Mouse (Mus musculus) lung, postnatal 14 days (tissue): ENCODE data around the gene Slc24a4.

ENCODE experiments used
- DNase-seq: peaks from one replicate; pipeline ENCODE4 v3.0.0; 2021

Slc24a4 gene

DNA sequence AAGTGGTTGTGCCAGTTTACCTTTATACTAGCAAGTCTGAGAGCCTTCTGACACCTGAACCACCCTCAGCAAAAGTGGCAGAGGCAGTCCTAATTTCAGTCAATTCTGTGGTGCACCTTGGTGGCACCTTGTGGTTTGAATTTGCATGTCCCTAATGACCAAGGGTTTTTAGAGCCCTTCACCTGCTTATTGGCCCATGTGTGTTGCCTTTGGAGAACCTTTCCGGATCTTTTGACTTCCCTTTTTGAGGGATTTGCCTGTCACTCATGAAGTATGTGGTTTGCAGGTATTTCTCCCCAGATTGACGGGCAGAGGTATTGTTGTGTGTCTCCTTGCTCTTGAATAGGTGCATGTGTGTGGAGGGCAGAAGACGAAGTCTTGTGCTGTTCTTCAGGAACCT lies 181.7 kb downstream of the Slc24a4 start:
- no peak for DNase-seq

DNA sequence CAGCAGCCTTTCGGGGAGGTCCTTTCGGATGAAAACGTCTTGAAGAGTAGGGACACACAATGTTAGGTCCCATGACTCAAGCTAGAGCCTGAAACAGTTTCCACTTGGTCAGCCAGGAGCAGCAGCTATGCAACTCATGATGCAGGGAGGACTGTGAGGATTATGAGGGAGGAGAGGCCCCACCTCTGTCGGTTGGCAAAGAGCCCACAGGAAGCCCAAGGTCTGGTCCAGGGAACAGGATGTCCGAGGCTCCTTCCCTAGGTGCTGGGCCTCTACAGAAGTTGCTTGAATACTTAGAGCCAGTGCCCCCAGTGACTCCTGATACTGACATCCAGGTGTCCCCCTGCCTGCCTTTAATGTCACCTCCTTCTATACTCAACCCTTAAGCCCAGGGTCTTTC lies 182.9 kb downstream of the Slc24a4 start:
- peak; percentile 41 for DNase-seq
